Mouse (Mus musculus) c-Kit-positive CD71-negative TER-119-negative erythroid progenitor cells, embryonic 14.5 days (primary cell): ENCODE measurements at regions not wholly inside any gene's neighbourhood (a gene's known extent, or its start where the extent isn't known, plus 50 kb on each side); places are given as distances from the start of the nearest gene placed in this dataset.

Experiments used
- DNase-seq: peaks from one replicate; pipeline ENCODE4 v3.0.0-alpha.2; 2013; ENCODE audit warnings: low read depth

DNA sequence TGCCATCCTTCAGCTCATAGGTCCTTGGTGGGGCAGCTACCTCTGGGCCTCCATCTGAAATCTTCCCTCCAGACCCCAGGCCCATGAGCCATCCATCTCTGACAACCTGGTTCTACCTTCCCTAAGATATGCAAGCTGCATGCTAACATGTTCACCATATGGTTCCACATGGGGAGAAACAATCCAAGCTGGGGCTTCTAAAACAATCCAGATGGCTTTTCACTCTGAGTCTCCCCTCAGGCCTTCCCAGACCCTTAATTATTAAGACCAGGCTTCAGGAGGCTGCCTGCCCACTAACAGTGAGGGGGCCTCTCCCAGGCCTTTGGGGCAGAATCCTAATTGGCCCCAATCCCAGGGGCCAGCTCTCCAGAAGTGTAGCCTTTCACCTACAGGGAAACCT lies 71.1 kb upstream of the Sfswap start:
- no peak for DNase-seq

- DNase-seq: no peak
These were observed 70.7 kb upstream of the Sfswap start for GRCm38 (mm10) chr5:129430330-129430729.

DNA sequence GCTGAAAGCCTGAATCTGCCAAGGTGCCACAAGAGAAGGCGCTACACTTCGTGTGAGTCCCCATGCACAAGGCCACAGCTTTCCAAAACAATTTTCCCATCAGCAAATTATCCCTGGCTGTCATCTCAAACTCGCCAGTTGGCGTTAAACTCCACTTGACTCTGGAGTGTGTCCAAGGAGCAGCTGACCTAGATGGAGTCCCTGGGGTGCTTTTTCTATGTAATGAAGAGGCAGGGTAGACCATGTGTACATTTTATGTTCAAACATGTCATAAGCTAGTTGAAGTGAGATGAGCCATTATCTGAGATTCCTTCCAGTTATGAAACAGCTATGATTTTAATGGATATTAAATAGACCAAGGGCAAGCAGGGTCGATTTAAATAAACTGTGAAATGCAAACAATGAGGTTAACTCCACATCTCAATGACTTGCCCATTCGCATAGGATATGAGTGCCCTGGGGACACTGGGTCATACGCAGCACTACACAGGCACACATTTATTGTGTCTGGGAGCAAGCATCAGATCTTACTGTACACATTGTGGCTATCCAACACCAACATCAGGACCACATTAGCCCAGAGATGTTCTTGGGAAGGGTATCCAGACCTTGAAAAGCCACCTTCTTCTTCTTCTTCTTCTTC lies 51.0 kb upstream of the Sfswap start:
- DNase-seq: no peak
